Mouse (Mus musculus): Measurements from ENCODE around the gene Pde10a.

GRCm38 (mm10) chr17:8807345-8807744 lies 282.2 kb downstream of the Pde10a start:
- TF ChIP-seq GATA1 (IDR thresholded peaks at IDR 0.05; ENCODE audit: borderline replicate concordance, low read length) (no peak), FLI1 (IDR thresholded peaks at IDR 0.05; ENCODE audit: low read length) (no peak)

All from megakaryocyte, embryonic 14.5 days (primary cell).